Mouse (Mus musculus): ENCODE measurements around the gene Abhd2. TPM values are rescaled to one million over a fixed set of nuclear protein-coding genes. Genes with fewer than 3 reads are reported as not detected.

The Abhd2 gene
- polyA plus RNA-seq, 1 experiment = 13.6 TPM

- Histone ChIP-seq H3K27ac (ENCODE audit: control insufficient read depth, insufficient read depth, low read depth, low read length, poor library complexity) (no peak overlapping the region), H3K4me3 (replicated peaks; ENCODE audit: control insufficient read depth, low read depth, low read length) (no peak overlapping the region), H3K4me1 (ENCODE audit: control insufficient read depth, insufficient read depth, low read length) (no peaks in the 10 kb centered on the region)
- TF ChIP-seq CTCF (IDR thresholded peaks at IDR 0.05; ENCODE audit: control insufficient read depth, insufficient read depth, low read length) (no peak), POLR2A (IDR thresholded peaks at IDR 0.05; ENCODE audit: borderline replicate concordance, control insufficient read depth, low read depth, low read length) (no peak)
- WGBS = 87% methylated on average over 10 of the region's 10 CpGs
Observed at GRCm38 (mm10) chr7:79255752-79256151, 17.2 kb upstream of the Abhd2 start.

GRCm38 (mm10) chr7:79256716-79257115 lies 16.3 kb upstream of the Abhd2 start:
- no peak overlapping the region for H3K27ac ChIP-seq (ENCODE audit: control insufficient read depth, insufficient read depth, low read depth, low read length, poor library complexity)
- H3K4me3 ChIP-seq (replicated peaks; ENCODE audit: control insufficient read depth, low read depth, low read length) = no peak overlapping the region
- 90% methylated on average over 4 of the region's 4 CpGs for WGBS
- no peak for TF ChIP-seq CTCF (IDR thresholded peaks at IDR 0.05; ENCODE audit: control insufficient read depth, insufficient read depth, low read length)
- TF ChIP-seq POLR2A (IDR thresholded peaks at IDR 0.05; ENCODE audit: borderline replicate concordance, control insufficient read depth, low read depth, low read length) = no peak
- no peaks in the 10 kb centered on the region for H3K4me1 ChIP-seq (ENCODE audit: control insufficient read depth, insufficient read depth, low read length)

- Histone ChIP-seq H3K4me1 (ENCODE audit: control insufficient read depth, insufficient read depth, low read length) (peaks cover 5% of the 10 kb centered on the region), H3K4me3 (replicated peaks; ENCODE audit: control insufficient read depth, low read depth, low read length) (no peak overlapping the region), H3K27ac (ENCODE audit: control insufficient read depth, insufficient read depth, low read depth, low read length, poor library complexity) (no peak overlapping the region)
- 69% methylated on average over 10 of the region's 10 CpGs for WGBS
- TF ChIP-seq CTCF (IDR thresholded peaks at IDR 0.05; ENCODE audit: control insufficient read depth, insufficient read depth, low read length) = no peak
- no peak for TF ChIP-seq POLR2A (IDR thresholded peaks at IDR 0.05; ENCODE audit: borderline replicate concordance, control insufficient read depth, low read depth, low read length)
Observed at GRCm38 (mm10) chr7:79258981-79259542, 13.9 kb upstream of the Abhd2 start.

- H3K4me1 ChIP-seq (ENCODE audit: control insufficient read depth, insufficient read depth, low read length) = peaks cover 5% of the 10 kb centered on the region
- no peak overlapping the region for H3K27ac ChIP-seq (ENCODE audit: control insufficient read depth, insufficient read depth, low read depth, low read length, poor library complexity)
- WGBS = 8% methylated on average over 8 of the region's 8 CpGs
- H3K4me3 ChIP-seq (replicated peaks; ENCODE audit: control insufficient read depth, low read depth, low read length) = no peak overlapping the region
- no peak for TF ChIP-seq POLR2A (IDR thresholded peaks at IDR 0.05; ENCODE audit: borderline replicate concordance, control insufficient read depth, low read depth, low read length)
- TF ChIP-seq CTCF (IDR thresholded peaks at IDR 0.05; ENCODE audit: control insufficient read depth, insufficient read depth, low read length) = no peak
Observed at GRCm38 (mm10) chr7:79262478-79262877, 10.5 kb upstream of the Abhd2 start.

GRCm38 (mm10) chr7:79263776-79264175 lies 9.2 kb upstream of the Abhd2 start:
- TF ChIP-seq CTCF (IDR thresholded peaks at IDR 0.05; ENCODE audit: control insufficient read depth, insufficient read depth, low read length) (no peak), POLR2A (IDR thresholded peaks at IDR 0.05; ENCODE audit: borderline replicate concordance, control insufficient read depth, low read depth, low read length) (no peak)
- 60% methylated on average over 3 of the region's 3 CpGs for WGBS
- H3K4me3 ChIP-seq (replicated peaks; ENCODE audit: control insufficient read depth, low read depth, low read length) = no peak overlapping the region
- H3K4me1 ChIP-seq (ENCODE audit: control insufficient read depth, insufficient read depth, low read length) = peaks cover 5% of the 10 kb centered on the region
- no peak overlapping the region for H3K27ac ChIP-seq (ENCODE audit: control insufficient read depth, insufficient read depth, low read depth, low read length, poor library complexity)

- TF ChIP-seq CTCF (IDR thresholded peaks at IDR 0.05; ENCODE audit: control insufficient read depth, insufficient read depth, low read length) (no peak), POLR2A (IDR thresholded peaks at IDR 0.05; ENCODE audit: borderline replicate concordance, control insufficient read depth, low read depth, low read length) (no peak)
- WGBS = 72% methylated on average over 4 of the region's 4 CpGs
- no peak overlapping the region for H3K27ac ChIP-seq (ENCODE audit: control insufficient read depth, insufficient read depth, low read depth, low read length, poor library complexity)
- peaks cover 13% of the 10 kb centered on the region for H3K4me1 ChIP-seq (ENCODE audit: control insufficient read depth, insufficient read depth, low read length)
- no peak overlapping the region for H3K4me3 ChIP-seq (replicated peaks; ENCODE audit: control insufficient read depth, low read depth, low read length)
Observed at GRCm38 (mm10) chr7:79266228-79266627, 6.8 kb upstream of the Abhd2 start.

- no peak overlapping the region for H3K27ac ChIP-seq (ENCODE audit: control insufficient read depth, insufficient read depth, low read depth, low read length, poor library complexity)
- peaks cover 12% of the 10 kb centered on the region for H3K4me1 ChIP-seq (ENCODE audit: control insufficient read depth, insufficient read depth, low read length)
- H3K4me3 ChIP-seq (replicated peaks; ENCODE audit: control insufficient read depth, low read depth, low read length) = no peak overlapping the region
- no peak for TF ChIP-seq CTCF (IDR thresholded peaks at IDR 0.05; ENCODE audit: control insufficient read depth, insufficient read depth, low read length)
- TF ChIP-seq POLR2A (IDR thresholded peaks at IDR 0.05; ENCODE audit: borderline replicate concordance, control insufficient read depth, low read depth, low read length) = no peak
- 47% methylated on average over 7 of the region's 7 CpGs for WGBS
Observed at GRCm38 (mm10) chr7:79267690-79268388, 5.2 kb upstream of the Abhd2 start.

- Histone ChIP-seq H3K4me1 (ENCODE audit: control insufficient read depth, insufficient read depth, low read length) (peaks cover 12% of the 10 kb centered on the region), H3K4me3 (replicated peaks; ENCODE audit: control insufficient read depth, low read depth, low read length) (no peak overlapping the region)
Observed at GRCm38 (mm10) chr7:79268897-79269296, 4.1 kb upstream of the Abhd2 start.

More at GRCm38 (mm10) chr7:79268897-79269296, 4.1 kb upstream of the Abhd2 start:
- H3K27ac ChIP-seq (ENCODE audit: control insufficient read depth, insufficient read depth, low read depth, low read length, poor library complexity) = no peak overlapping the region
- TF ChIP-seq CTCF (IDR thresholded peaks at IDR 0.05; ENCODE audit: control insufficient read depth, insufficient read depth, low read length) (no peak), POLR2A (IDR thresholded peaks at IDR 0.05; ENCODE audit: borderline replicate concordance, control insufficient read depth, low read depth, low read length) (no peak)
- 84% methylated on average over 8 of the region's 8 CpGs for whole genome bisulfite sequencing

Measured in bone marrow, adult 2 months (tissue).